Comparison of ENCODE assay signal across 11 mouse cellular contexts in the genomic region with DNA sequence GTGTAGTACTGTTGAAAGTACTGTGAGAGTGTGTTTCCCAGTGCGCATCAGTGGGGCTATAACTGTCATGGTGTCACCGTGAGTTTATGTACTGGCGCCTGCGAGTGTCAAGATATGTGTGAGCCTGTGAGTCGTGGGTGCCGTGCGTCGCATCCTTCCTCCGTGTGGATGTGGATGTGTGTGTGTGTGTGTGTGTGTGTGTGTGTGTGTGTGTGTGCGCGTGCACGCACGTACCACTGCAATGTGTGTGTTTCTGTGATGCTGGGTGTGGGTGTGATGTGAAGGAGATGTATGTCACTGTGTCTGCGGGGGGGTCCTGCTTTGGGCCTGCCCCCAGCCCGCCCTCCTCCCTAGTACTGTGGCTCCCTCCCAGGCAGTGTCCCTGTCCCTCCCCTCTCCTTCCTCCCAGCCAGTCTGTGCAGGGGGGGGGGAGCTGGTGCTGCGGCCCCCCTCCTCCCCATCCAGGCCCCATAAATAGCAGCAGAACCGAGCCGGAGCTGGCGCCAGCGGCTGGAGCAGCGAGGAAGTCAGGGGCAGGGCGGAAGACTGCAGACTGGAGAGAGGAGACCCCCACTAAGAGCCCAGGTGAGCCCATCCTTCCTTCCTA. TPM values are rescaled to one million over a fixed set of nuclear protein-coding genes. Genes with fewer than 3 reads are reported as not detected.
DNase-seq lines count a peak whose midpoint lies in the region; ATAC-seq lines count a peak whose summit lies in the region.
"Had no signal": no experiment of that assay in that cellular context is flagged by ENCODE, and none has a peak within 500 bp of the region (broad histone marks: within the 10 kb centered on the region; RNA-seq: fewer than 3 reads in every experiment).

A gene (plus strand): TSS at position 321 of the 607 bp plus-strand sequence.

- no peak within 1 kb of the TSS for H3K9ac ChIP-seq in forebrain, embryonic 12.5 days
- H3K9ac ChIP-seq in midbrain, embryonic 11.5 days (ENCODE audit: low read length), result no peak within 1 kb of the TSS
- H3K9ac ChIP-seq in midbrain, embryonic 13.5 days (replicated peaks), result no peak within 1 kb of the TSS
- no peak within 1 kb of the TSS for H3K9ac ChIP-seq in kidney, embryonic 14.5 days (ENCODE audit: low read depth, low read length)

- H3K27ac ChIP-seq in forebrain, embryonic 10.5 days, result 0 out of 2 replicates have a peak within 1 kb of the TSS, but pooled peaks have one; percentile 15
- no peak within 1 kb of the TSS for H3K27ac ChIP-seq in forebrain, embryonic 12.5 days
- no peak within 1 kb of the TSS for H3K27ac ChIP-seq in midbrain, embryonic 11.5 days (ENCODE audit: low read depth, low read length)
- H3K27ac ChIP-seq in midbrain, embryonic 13.5 days, result no peak within 1 kb of the TSS
- no peak within 1 kb of the TSS for H3K27ac ChIP-seq in kidney, embryonic 14.5 days (ENCODE audit: low read depth, low read length)

- DNase-seq in forebrain, embryonic 10.5 days (ENCODE audit: extremely low spot score, low spot score), result no peak
- peak; percentile 66 for DNase-seq in midbrain, embryonic 11.5 days (ENCODE audit: low spot score, missing footprints)
- DNase-seq in left cerebral cortex, postnatal 36 days (ENCODE audit: low spot score in 2 of 2), result peak; percentile 57 to 60
- no peak for DNase-seq in urinary bladder, postnatal 36 days (ENCODE audit: low spot score in 2 of 2)
- no peak for DNase-seq in adipocyte (ENCODE audit: low spot score)
- DNase-seq: kidney, adult 9 months; lung, postnatal 14 days had no signal

- H3K27me3 ChIP-seq in forebrain, embryonic 10.5 days (ENCODE audit: poor library complexity, severe bottlenecking), result peaks cover 22% of the 10 kb centered on the region
- peaks cover 13% of the 10 kb centered on the region for H3K27me3 ChIP-seq in forebrain, embryonic 12.5 days
- H3K27me3 ChIP-seq in midbrain, embryonic 11.5 days (ENCODE audit: control insufficient read depth, insufficient read depth, low read length), result no peaks in the 10 kb centered on the region
- H3K27me3 ChIP-seq in midbrain, embryonic 13.5 days, result no peaks in the 10 kb centered on the region
- peaks cover 8% of the 10 kb centered on the region; the same call in 1 of the 2 replicates for H3K27me3 ChIP-seq in kidney, embryonic 14.5 days (ENCODE audit: control insufficient read depth, insufficient read depth, low read length)

- no peaks in the 10 kb centered on the region for H3K36me3 ChIP-seq in forebrain, embryonic 10.5 days (replicated peaks)
- no peaks in the 10 kb centered on the region; the same call in 1 of the 2 replicates for H3K36me3 ChIP-seq in forebrain, embryonic 12.5 days (replicated peaks)
- no peaks in the 10 kb centered on the region for H3K36me3 ChIP-seq in midbrain, embryonic 11.5 days (ENCODE audit: control insufficient read depth, insufficient read depth, low read length)
- H3K36me3 ChIP-seq in midbrain, embryonic 13.5 days, result peaks cover 18% of the 10 kb centered on the region; the same call in 1 of the 2 replicates
- no peaks in the 10 kb centered on the region for H3K36me3 ChIP-seq in kidney, embryonic 14.5 days (ENCODE audit: control insufficient read depth, insufficient read depth, low read length)

- no peak for ATAC-seq in forebrain, embryonic 12.5 days (ENCODE audit: low FRiP score)
- no peak for ATAC-seq in midbrain, embryonic 11.5 days (ENCODE audit: low FRiP score)
- ATAC-seq in midbrain, embryonic 13.5 days, result no peak
- no peak for ATAC-seq in kidney, embryonic 14.5 days (ENCODE audit: low FRiP score, low TSS enrichment)

- no peaks in the 10 kb centered on the region for H3K9me3 ChIP-seq in forebrain, embryonic 10.5 days
- no peaks in the 10 kb centered on the region for H3K9me3 ChIP-seq in forebrain, embryonic 12.5 days
- no peaks in the 10 kb centered on the region for H3K9me3 ChIP-seq in midbrain, embryonic 11.5 days (ENCODE audit: control insufficient read depth, low read length)
- no peaks in the 10 kb centered on the region for H3K9me3 ChIP-seq in midbrain, embryonic 13.5 days
- H3K9me3 ChIP-seq in kidney, embryonic 14.5 days (ENCODE audit: control insufficient read depth, low read length), result no peaks in the 10 kb centered on the region

- 76% methylated on average over 21 of the region's 22 CpGs for WGBS in forebrain, embryonic 10.5 days
- 70% methylated on average over 21 of the region's 22 CpGs for WGBS in forebrain, embryonic 12.5 days
- WGBS in midbrain, embryonic 11.5 days, result 76% methylated on average over 22 of the region's 22 CpGs
- WGBS in midbrain, embryonic 13.5 days, result 81% methylated on average over 17 of the region's 22 CpGs
- WGBS in kidney, embryonic 14.5 days, result 68% methylated on average over 20 of the region's 22 CpGs

- H3K4me2 ChIP-seq in forebrain, embryonic 12.5 days, result no peak within 1 kb of the TSS
- H3K4me2 ChIP-seq in midbrain, embryonic 11.5 days, result no peak within 1 kb of the TSS
- no peak within 1 kb of the TSS for H3K4me2 ChIP-seq in midbrain, embryonic 13.5 days (replicated peaks)
- no peak within 1 kb of the TSS for H3K4me2 ChIP-seq in kidney, embryonic 14.5 days (replicated peaks; ENCODE audit: low read depth, low read length)

- no peak within 1 kb of the TSS for H3K4me3 ChIP-seq in forebrain, embryonic 10.5 days
- no peak within 1 kb of the TSS for H3K4me3 ChIP-seq in forebrain, embryonic 12.5 days (replicated peaks)
- no peak within 1 kb of the TSS for H3K4me3 ChIP-seq in midbrain, embryonic 11.5 days (ENCODE audit: low read depth, low read length)
- no peak within 1 kb of the TSS for H3K4me3 ChIP-seq in midbrain, embryonic 13.5 days (replicated peaks)
- no peak within 1 kb of the TSS for H3K4me3 ChIP-seq in kidney, embryonic 14.5 days (ENCODE audit: low read length)
- H3K4me3 ChIP-seq: erythroblast, embryonic 14.5 days had no signal

- H3K4me1 ChIP-seq in forebrain, embryonic 10.5 days, result peaks cover 13% of the 10 kb centered on the region; the same call in 1 of the 2 replicates
- peaks cover 8% of the 10 kb centered on the region; the same call in 1 of the 2 replicates for H3K4me1 ChIP-seq in forebrain, embryonic 12.5 days
- no peaks in the 10 kb centered on the region for H3K4me1 ChIP-seq in midbrain, embryonic 11.5 days (ENCODE audit: control insufficient read depth, insufficient read depth, low read length)
- H3K4me1 ChIP-seq in midbrain, embryonic 13.5 days (replicated peaks), result peaks cover 18% of the 10 kb centered on the region
- H3K4me1 ChIP-seq in kidney, embryonic 14.5 days (ENCODE audit: control insufficient read depth, insufficient read depth, low read length), result 0 out of 2 replicates have a peak, but pooled peaks cover 3% of the 10 kb centered on the region

- intact Hi-C loops in left cerebral cortex, postnatal 36 days (cut with DNase I), result no loop called here

RNA-seq across cellular contexts. Expression of the gene that starts here (rescaled TPM):
- 0.05 and 0.14 TPM in 2 replicates for polyA plus RNA-seq in forebrain, embryonic 10.5 days (2016; fragmentation: Nextera tagmentation; extraction: Ambion mirVana)
- polyA plus RNA-seq in forebrain, embryonic 12.5 days (2016; fragmentation: Nextera tagmentation; extraction: Ambion mirVana), result 0.55 and 0.90 TPM in 2 replicates
- polyA plus RNA-seq in midbrain, embryonic 11.5 days (2014; fragmentation: Nextera tagmentation; extraction: Ambion mirVana), result 0.23 and 0.26 TPM in 2 replicates
- 0.70 and 0.88 TPM in 2 replicates for polyA plus RNA-seq in midbrain, embryonic 13.5 days (2015; fragmentation: Nextera tagmentation; extraction: Ambion mirVana)
- 100 to 1,000 TPM; 163 to 211 TPM for total RNA-seq in left cerebral cortex, postnatal 36 days (2021)
- 0.18 TPM in 1 of 2 replicates, not detected in the other for polyA plus RNA-seq in kidney, embryonic 14.5 days (2014; fragmentation: Nextera tagmentation; extraction: Ambion mirVana)
- polyA plus RNA-seq: erythroblast, embryonic 14.5 days had no signal

Comparison
In these comparisons a context has a peak if more than half of its experiments do, and no peak if none do; other contexts are left out.
1. Peak in DNase-seq in midbrain, embryonic 11.5 days; RNA of the gene not detected or under 1 TPM.
2. DNase-seq: peak in left cerebral cortex, postnatal 36 days (2 of 2); none in forebrain, embryonic 10.5 days (single experiment), urinary bladder, postnatal 36 days (0 of 2) and adipocyte (single experiment).